Mouse (Mus musculus): ENCODE data around the gene Adamts7. TPM values are rescaled to one million over a fixed set of nuclear protein-coding genes. Genes with fewer than 3 reads are reported as not detected.

Gene Adamts7
- polyA plus RNA-seq, 1 experiment: 19.9 TPM

DNA sequence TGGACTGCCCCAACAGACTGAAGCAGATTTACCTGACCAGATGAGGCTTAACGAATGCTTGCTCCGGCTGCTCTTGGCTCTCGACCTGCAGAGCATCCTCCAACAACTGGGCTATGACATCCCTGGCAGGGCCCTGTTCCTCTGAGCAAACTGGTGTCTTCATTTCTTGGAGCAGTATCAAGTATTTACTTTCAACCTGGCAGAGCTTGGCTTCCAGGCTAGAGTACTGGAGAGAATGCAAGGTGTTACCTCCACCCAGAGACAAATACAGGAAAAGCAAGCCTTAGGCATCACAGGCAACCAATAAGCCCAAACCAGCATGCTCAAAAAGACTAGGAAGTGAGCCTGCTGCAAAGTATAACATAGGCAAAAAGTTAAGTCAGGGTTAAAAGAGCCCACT is 59.4 kb downstream of the Adamts7 start:
- Histone ChIP-seq H3K79me2 (ENCODE audit: control insufficient read depth, insufficient read depth) (no peaks in the 10 kb centered on the region), H3K4me3 (no peak overlapping the region), H3ac (ENCODE audit: control insufficient read depth, insufficient read length) (no peak overlapping the region), H3K27me3 (ENCODE audit: control insufficient read depth, insufficient read depth, insufficient read length) (no peaks in the 10 kb centered on the region), H3K36me3 (ENCODE audit: control insufficient read depth, insufficient read depth) (no peaks in the 10 kb centered on the region), H3K4me2 (ENCODE audit: low read depth) (no peak overlapping the region)
- no peak for TF ChIP-seq MYOG (IDR thresholded peaks at IDR 0.05; ENCODE audit: control insufficient read depth in 1 of 3, insufficient read depth in 1 of 3, insufficient read length in 2 of 3, low read depth in 2 of 3)
- no peak for TF ChIP-seq CEBPB (IDR thresholded peaks at IDR 0.05; ENCODE audit: insufficient read depth, poor library complexity, severe bottlenecking)
- no peak for TF ChIP-seq E2F4 (IDR thresholded peaks at IDR 0.05; ENCODE audit: insufficient read depth)
- no peak for TF ChIP-seq SRF (IDR thresholded peaks at IDR 0.05; ENCODE audit: control insufficient read depth, insufficient read length, low read depth)
- no peak for TF ChIP-seq POLR2AphosphoS2 (IDR thresholded peaks at IDR 0.05; ENCODE audit: insufficient read length, low read depth)
- no peak for TF ChIP-seq TCF3 (IDR thresholded peaks at IDR 0.05; ENCODE audit: insufficient read length, low read depth)

DNA sequence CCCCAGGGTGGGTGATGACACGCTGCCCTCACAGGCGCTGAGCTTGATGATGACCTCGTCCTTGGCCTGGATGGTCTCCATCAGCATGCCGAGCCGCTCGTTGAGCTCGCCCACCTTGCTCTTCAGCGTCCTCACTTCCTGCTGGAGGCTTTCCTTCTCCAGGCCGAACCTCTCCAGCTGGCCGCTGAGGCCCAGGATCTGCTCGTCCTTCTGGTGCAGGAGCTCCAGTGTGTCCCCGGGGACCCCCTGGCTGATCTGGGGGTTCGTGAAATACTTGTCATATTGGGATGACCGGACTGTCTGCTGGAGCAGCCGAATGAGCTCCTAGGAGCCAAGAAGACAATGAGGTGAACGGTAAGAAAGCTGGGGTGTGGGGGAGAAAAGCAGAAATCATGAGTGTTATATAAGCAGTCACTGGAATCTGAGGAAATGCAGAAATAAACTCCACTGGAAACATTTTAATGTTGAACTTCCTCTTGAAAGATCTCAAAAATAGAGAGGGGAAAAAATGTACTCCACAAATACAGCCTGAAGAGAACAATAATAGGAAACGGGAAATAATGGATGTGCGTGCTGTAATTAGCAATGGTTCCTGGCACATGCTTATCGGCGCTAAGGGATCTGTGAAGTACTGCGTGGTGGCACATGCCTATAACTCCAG is 63.3 kb downstream of the Adamts7 start:
- TF ChIP-seq POLR2AphosphoS2 (IDR thresholded peaks at IDR 0.05; ENCODE audit: insufficient read length, low read depth) (no peak), CEBPB (IDR thresholded peaks at IDR 0.05; ENCODE audit: insufficient read depth, poor library complexity, severe bottlenecking) (no peak), TCF12 (IDR thresholded peaks at IDR 0.05; ENCODE audit: insufficient read depth, poor library complexity, severe bottlenecking) (no peak), SRF (IDR thresholded peaks at IDR 0.05; ENCODE audit: control insufficient read depth, insufficient read length, low read depth) (no peak), MYOD1 (IDR thresholded peaks at IDR 0.05; ENCODE audit: control insufficient read depth in 1 of 3, insufficient read length in 2 of 3, low read depth in 2 of 3) (no peak), USF1 (IDR thresholded peaks at IDR 0.05; ENCODE audit: low read depth) (no peak), TCF3 (IDR thresholded peaks at IDR 0.05; ENCODE audit: insufficient read length, low read depth) (no peak), MYOG (IDR thresholded peaks at IDR 0.05; ENCODE audit: control insufficient read depth in 1 of 3, insufficient read depth in 1 of 3, insufficient read length in 2 of 3, low read depth in 2 of 3) (no peak), POLR2A (IDR thresholded peaks at IDR 0.05; ENCODE audit: insufficient read length, low read depth) (no peak), REST (IDR thresholded peaks at IDR 0.05; ENCODE audit: insufficient read depth, insufficient read length) (no peak), E2F4 (IDR thresholded peaks at IDR 0.05; ENCODE audit: insufficient read depth) (no peak), MAX (IDR thresholded peaks at IDR 0.05; ENCODE audit: low read depth) (no peak)
- no peak overlapping the region for H3ac ChIP-seq (ENCODE audit: control insufficient read depth, insufficient read length)
- no peak overlapping the region for H3K4me3 ChIP-seq
- no peaks in the 10 kb centered on the region for H3K36me3 ChIP-seq (ENCODE audit: control insufficient read depth, insufficient read depth)
- no peak overlapping the region for H3K4me2 ChIP-seq (ENCODE audit: low read depth)
- H3K27me3 ChIP-seq (ENCODE audit: control insufficient read depth, insufficient read depth, insufficient read length): no peaks in the 10 kb centered on the region
- H3K79me2 ChIP-seq (ENCODE audit: control insufficient read depth, insufficient read depth): no peaks in the 10 kb centered on the region

DNA sequence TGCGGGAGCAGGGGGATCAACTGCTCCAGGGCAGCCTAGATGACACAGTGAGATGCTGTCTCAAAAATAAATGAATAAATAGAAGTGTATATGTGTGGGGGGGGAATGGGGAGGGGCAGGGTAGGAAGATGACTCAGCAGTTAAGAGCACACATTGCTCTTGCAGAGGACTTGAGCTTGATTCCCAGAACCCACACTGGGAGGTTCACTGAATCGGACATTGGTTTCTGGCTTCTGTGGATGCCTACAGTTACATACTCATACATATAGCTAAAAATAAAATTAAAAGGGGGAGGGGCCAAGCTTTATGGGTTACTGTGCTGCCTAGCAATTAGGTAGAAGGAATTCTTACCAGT is 63.9 kb downstream of the Adamts7 start:
- TF ChIP-seq MAX (IDR thresholded peaks at IDR 0.05; ENCODE audit: low read depth): no peak
- no peak for TF ChIP-seq POLR2AphosphoS2 (IDR thresholded peaks at IDR 0.05; ENCODE audit: insufficient read length, low read depth)
- TF ChIP-seq MYOD1 (IDR thresholded peaks at IDR 0.05; ENCODE audit: control insufficient read depth in 1 of 3, insufficient read length in 2 of 3, low read depth in 2 of 3): no peak
- no peak for TF ChIP-seq TCF12 (IDR thresholded peaks at IDR 0.05; ENCODE audit: insufficient read depth, poor library complexity, severe bottlenecking)
- no peak for TF ChIP-seq USF1 (IDR thresholded peaks at IDR 0.05; ENCODE audit: low read depth)
- TF ChIP-seq E2F4 (IDR thresholded peaks at IDR 0.05; ENCODE audit: insufficient read depth): no peak
- no peak for TF ChIP-seq TCF3 (IDR thresholded peaks at IDR 0.05; ENCODE audit: insufficient read length, low read depth)
- TF ChIP-seq SRF (IDR thresholded peaks at IDR 0.05; ENCODE audit: control insufficient read depth, insufficient read length, low read depth): no peak
- TF ChIP-seq REST (IDR thresholded peaks at IDR 0.05; ENCODE audit: insufficient read depth, insufficient read length): no peak
- no peak for TF ChIP-seq POLR2A (IDR thresholded peaks at IDR 0.05; ENCODE audit: insufficient read length, low read depth)
- no peak for TF ChIP-seq MYOG (IDR thresholded peaks at IDR 0.05; ENCODE audit: control insufficient read depth in 1 of 3, insufficient read depth in 1 of 3, insufficient read length in 2 of 3, low read depth in 2 of 3)
- TF ChIP-seq CEBPB (IDR thresholded peaks at IDR 0.05; ENCODE audit: insufficient read depth, poor library complexity, severe bottlenecking): no peak
- Histone ChIP-seq H3K36me3 (ENCODE audit: control insufficient read depth, insufficient read depth) (no peaks in the 10 kb centered on the region), H3K27me3 (ENCODE audit: control insufficient read depth, insufficient read depth, insufficient read length) (no peaks in the 10 kb centered on the region), H3K79me2 (ENCODE audit: control insufficient read depth, insufficient read depth) (no peaks in the 10 kb centered on the region), H3K4me2 (ENCODE audit: low read depth) (no peak overlapping the region), H3K4me3 (no peak overlapping the region), H3ac (ENCODE audit: control insufficient read depth, insufficient read length) (no peak overlapping the region)

DNA sequence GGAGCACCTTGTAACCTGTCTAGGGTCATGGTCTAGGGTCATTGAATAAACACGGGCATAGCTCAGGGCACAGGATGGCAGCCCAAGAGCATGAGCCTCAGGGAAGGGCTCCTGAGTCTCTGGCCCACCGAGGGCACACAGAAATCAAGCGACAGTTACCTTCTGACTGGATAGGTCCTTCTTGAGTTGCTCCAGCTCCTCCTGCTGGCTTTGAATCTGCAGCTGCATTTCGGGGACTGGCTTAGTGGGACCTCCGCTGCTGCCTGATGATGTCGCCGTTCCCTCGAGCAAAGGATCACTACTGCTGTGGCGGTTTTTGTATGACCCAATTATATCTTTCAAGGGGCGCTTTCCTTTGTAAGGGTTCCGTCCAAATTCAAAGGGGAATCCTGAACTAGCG is 64.3 kb downstream of the Adamts7 start:
- no peak for TF ChIP-seq REST (IDR thresholded peaks at IDR 0.05; ENCODE audit: insufficient read depth, insufficient read length)
- H3K4me3 ChIP-seq: no peak overlapping the region
- H3K36me3 ChIP-seq (ENCODE audit: control insufficient read depth, insufficient read depth): no peaks in the 10 kb centered on the region
- no peak overlapping the region for H3K4me2 ChIP-seq (ENCODE audit: low read depth)
- no peaks in the 10 kb centered on the region for H3K27me3 ChIP-seq (ENCODE audit: control insufficient read depth, insufficient read depth, insufficient read length)
- no peak overlapping the region for H3ac ChIP-seq (ENCODE audit: control insufficient read depth, insufficient read length)
- H3K79me2 ChIP-seq (ENCODE audit: control insufficient read depth, insufficient read depth): no peaks in the 10 kb centered on the region

DNA sequence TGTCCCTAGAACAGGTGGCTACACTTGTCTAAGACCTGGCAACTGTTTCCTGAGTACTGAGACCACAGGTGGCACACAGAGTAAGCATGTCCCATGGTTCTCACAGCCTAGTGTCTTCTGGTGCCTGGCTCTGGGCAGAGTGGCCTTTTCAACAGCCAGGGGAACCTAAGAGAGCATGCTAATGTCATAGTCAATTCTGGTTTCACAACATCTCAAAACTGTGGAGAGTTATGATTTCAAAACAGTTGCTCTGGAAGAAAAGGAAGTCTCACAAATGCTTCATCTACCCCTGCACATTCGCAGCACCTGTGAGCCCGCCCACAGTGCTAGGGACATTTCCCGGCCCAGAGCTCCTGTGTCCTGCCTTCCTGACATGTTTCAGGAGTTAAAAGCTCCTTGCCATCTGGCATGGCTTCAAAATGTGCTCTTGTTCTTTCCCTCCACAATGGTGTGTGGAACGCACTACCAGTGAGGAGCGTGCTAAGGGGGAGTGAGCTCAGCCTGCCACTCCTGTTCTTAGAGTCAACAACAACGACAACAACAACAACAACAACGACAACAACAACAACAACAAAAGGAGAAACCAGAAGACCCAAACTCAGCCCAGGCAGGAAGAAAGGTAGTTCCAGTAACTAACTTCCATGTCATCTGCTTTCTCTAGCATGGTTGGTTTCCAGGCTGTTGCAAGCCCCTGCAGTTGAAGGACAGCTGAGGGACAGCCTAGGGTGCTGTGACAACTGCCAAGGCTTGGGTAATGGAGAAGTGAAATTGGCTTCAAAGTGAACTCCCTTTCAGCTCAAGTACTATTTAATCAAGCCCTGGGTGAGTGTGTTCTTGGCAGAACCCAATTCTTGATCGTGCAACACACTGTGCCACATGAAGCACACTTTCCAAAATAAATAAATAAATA is 70.2 kb downstream of the Adamts7 start:
- Histone ChIP-seq H3K79me2 (ENCODE audit: control insufficient read depth, insufficient read depth) (no peaks in the 10 kb centered on the region), H3ac (ENCODE audit: control insufficient read depth, insufficient read length) (no peak overlapping the region), H3K27me3 (ENCODE audit: control insufficient read depth, insufficient read depth, insufficient read length) (no peaks in the 10 kb centered on the region), H3K4me3 (no peak overlapping the region), H3K4me2 (ENCODE audit: low read depth) (no peak overlapping the region), H3K36me3 (ENCODE audit: control insufficient read depth, insufficient read depth) (no peaks in the 10 kb centered on the region)
- TF ChIP-seq CEBPB (IDR thresholded peaks at IDR 0.05; ENCODE audit: insufficient read depth, poor library complexity, severe bottlenecking) (no peak), TCF12 (IDR thresholded peaks at IDR 0.05; ENCODE audit: insufficient read depth, poor library complexity, severe bottlenecking) (no peak), MYOD1 (IDR thresholded peaks at IDR 0.05; ENCODE audit: control insufficient read depth in 1 of 3, insufficient read length in 2 of 3, low read depth in 2 of 3) (no peak), REST (IDR thresholded peaks at IDR 0.05; ENCODE audit: insufficient read depth, insufficient read length) (no peak), POLR2A (IDR thresholded peaks at IDR 0.05; ENCODE audit: insufficient read length, low read depth) (no peak), TCF3 (IDR thresholded peaks at IDR 0.05; ENCODE audit: insufficient read length, low read depth) (no peak), POLR2AphosphoS2 (IDR thresholded peaks at IDR 0.05; ENCODE audit: insufficient read length, low read depth) (no peak), E2F4 (IDR thresholded peaks at IDR 0.05; ENCODE audit: insufficient read depth) (no peak)

All from myocyte (in vitro differentiated cells).